Mouse (Mus musculus): ENCODE results near the gene Spty2d1. TPM values are rescaled to one million over a fixed set of nuclear protein-coding genes. Genes with fewer than 3 reads are reported as not detected.

The Spty2d1 gene
- total RNA-seq, 2 experiments from 2014 or later: 13.8 to 13.9 TPM

GRCm38 (mm10) chr7:47024454-47024853 lies 16.2 kb upstream of the Spty2d1 start:
- no peak for DNase-seq (ENCODE audit: low spot score in 2 of 2)

GRCm38 (mm10) chr7:47023530-47023929 lies 15.3 kb upstream of the Spty2d1 start:
- DNase-seq (ENCODE audit: low spot score in 2 of 2): peak; percentile 81 to 87
- intact Hi-C loops (cut with DNase I): loop anchor here (1.0 kb wide), 4 partner anchors 27 to 127 kb away; partner anchors contain the start of gene Tmem86a

More at GRCm38 (mm10) chr7:47024454-47024853, 16.2 kb upstream of the Spty2d1 start:
- intact Hi-C loops (cut with DNase I): no loop called here

GRCm38 (mm10) chr7:47022482-47022881 lies 14.3 kb upstream of the Spty2d1 start:
- DNase-seq (ENCODE audit: low spot score in 2 of 2): no peak
- intact Hi-C loops (cut with DNase I): no loop called here

- no peak for DNase-seq (ENCODE audit: low spot score in 2 of 2)
- intact Hi-C loops (cut with DNase I): no loop called here
Measured at GRCm38 (mm10) chr7:47020956-47021355, 12.7 kb upstream of the Spty2d1 start.

GRCm38 (mm10) chr7:47019641-47020040 lies 11.4 kb upstream of the Spty2d1 start:
- peak; percentile 51 to 86 for DNase-seq (ENCODE audit: low spot score in 2 of 2)
- intact Hi-C loops (cut with DNase I): no loop called here

- intact Hi-C loops (cut with DNase I): no loop called here
- DNase-seq (ENCODE audit: low spot score in 2 of 2): no peak
Measured at GRCm38 (mm10) chr7:47017146-47017545, 8.9 kb upstream of the Spty2d1 start.

DNA sequence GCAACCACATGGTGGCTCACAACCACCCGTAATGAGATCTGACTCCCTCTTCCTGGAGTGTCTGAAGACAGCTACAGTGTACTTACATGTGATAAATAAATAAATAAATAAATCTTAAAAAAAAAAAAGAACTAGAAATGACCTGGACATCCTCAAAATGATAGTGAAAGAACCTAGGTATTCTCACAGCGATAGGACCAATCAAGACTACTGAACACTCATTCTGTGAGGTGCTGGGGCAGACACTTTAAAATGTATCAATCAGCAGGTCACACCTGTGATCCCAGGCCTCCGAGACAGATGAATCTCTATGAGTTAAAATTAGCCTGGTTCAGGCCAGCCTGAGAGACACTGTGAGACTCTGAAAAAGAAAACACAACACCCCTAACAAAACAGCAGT lies 8.4 kb upstream of the Spty2d1 start:
- no peak for DNase-seq (ENCODE audit: low spot score in 2 of 2)
- intact Hi-C loops (cut with DNase I): no loop called here

DNA sequence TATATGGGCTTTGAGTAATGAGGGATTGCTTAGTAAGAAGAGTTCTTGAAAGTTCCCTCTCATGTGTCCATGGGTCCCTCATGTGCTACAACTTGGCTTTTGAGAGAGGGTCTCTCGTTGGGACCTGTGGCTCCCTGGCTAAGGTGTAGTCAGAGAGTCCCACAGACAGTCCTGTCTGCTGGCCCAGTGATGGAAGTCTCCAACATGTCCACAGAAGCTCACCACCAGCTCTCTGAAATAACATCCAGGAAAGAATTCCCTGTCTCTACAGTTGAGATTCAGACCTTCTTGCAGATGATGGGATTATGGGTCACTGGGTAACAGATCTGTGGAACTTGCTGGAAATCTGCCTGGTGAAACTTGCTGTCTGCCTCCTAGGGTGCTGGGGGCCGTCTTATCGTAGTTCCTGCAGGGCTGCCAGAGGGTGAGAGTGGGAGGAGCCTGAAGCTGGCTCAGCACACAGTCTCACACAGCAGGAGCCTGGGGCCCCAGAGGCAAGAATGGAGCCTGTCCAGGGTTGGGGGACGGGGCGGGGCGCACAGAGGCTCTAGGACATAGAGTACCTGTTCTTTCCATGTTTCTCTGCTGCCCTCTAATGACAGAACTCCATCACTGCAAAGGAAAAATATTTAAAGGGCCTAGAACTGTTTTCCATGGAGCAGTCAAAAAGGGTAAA lies 7.3 kb upstream of the Spty2d1 start:
- peak; percentile 60 to 81 for DNase-seq (ENCODE audit: low spot score in 2 of 2)
- intact Hi-C loops (cut with DNase I): loop anchor here (1.0 kb wide), 1 partner anchor 52 kb away; no protein-coding TSS in a partner anchor

- intact Hi-C loops (cut with DNase I): loop anchor here (1.0 kb wide), 1 partner anchor 51 kb away; no protein-coding TSS in a partner anchor
- DNase-seq (ENCODE audit: low spot score in 2 of 2): no peak
Measured at GRCm38 (mm10) chr7:47014564-47015389, 6.6 kb upstream of the Spty2d1 start.

DNA sequence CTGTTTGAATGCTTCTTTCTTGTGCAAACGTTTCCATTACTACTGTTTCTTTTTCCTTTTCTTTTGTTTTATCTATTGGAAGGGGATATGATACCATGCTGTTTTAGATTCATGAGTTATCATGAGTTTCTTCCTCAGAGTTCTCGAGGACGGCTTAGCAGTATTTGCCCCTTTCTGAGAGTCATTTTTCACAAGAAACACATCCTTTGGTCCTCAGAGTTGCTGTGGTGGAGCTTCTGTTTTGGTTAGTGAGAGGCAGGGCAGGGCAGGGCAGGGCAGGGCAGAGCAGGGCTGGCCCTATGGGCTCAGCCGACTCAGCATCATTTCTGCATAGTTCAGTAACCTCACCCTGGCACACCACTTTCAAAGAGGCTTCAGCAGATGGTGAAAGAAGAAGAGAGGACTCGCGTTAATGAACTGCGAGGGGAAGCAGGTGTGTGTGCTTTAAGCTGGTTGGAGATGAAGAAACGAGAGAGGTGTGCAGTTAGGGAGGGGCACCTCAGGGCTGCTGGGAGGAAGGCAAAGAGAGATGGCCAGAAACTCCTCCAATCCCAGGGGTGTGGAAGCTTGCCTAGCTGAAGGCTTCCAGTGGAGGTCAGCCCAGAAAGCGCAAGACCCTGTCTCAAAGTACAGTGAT lies 5.0 kb upstream of the Spty2d1 start:
- DNase-seq (ENCODE audit: low spot score in 2 of 2): no peak
- intact Hi-C loops (cut with DNase I): no loop called here

GRCm38 (mm10) chr7:47007818-47008167 lies 418 bp downstream of the Spty2d1 start:
- DNase-seq (ENCODE audit: low spot score in 2 of 2): no peak
- intact Hi-C loops (cut with DNase I): loop anchor here (2.0 to 5.0 kb wide), 2 partner anchors 49 to 210 kb away; partner anchors contain the start of genes Gtf2h1, Hps5 and Uevld

GRCm38 (mm10) chr7:47007109-47007780 lies 966 bp downstream of the Spty2d1 start:
- intact Hi-C loops (cut with DNase I): loop anchor here (5.0 kb wide), 1 partner anchor 210 kb away; the partner anchor contains the start of genes Gtf2h1 and Hps5

GRCm38 (mm10) chr7:47003411-47004115 lies 4.6 kb downstream of the Spty2d1 start:
- intact Hi-C loops (cut with DNase I): no loop called here
- no peak for DNase-seq (ENCODE audit: low spot score in 2 of 2)

More at GRCm38 (mm10) chr7:47007109-47007780, 966 bp downstream of the Spty2d1 start:
- no peak for DNase-seq (ENCODE audit: low spot score in 2 of 2)

- intact Hi-C loops (cut with DNase I): no loop called here
- no peak for DNase-seq (ENCODE audit: low spot score in 2 of 2)
Measured at GRCm38 (mm10) chr7:47001900-47002275, 6.3 kb downstream of the Spty2d1 start.

GRCm38 (mm10) chr7:47001125-47001899 lies 6.9 kb downstream of the Spty2d1 start:
- no peak for DNase-seq (ENCODE audit: low spot score in 2 of 2)
- intact Hi-C loops (cut with DNase I): no loop called here

GRCm38 (mm10) chr7:47000644-47000983 lies 7.6 kb downstream of the Spty2d1 start:
- DNase-seq (ENCODE audit: low spot score in 2 of 2): no peak
- intact Hi-C loops (cut with DNase I): no loop called here

DNA sequence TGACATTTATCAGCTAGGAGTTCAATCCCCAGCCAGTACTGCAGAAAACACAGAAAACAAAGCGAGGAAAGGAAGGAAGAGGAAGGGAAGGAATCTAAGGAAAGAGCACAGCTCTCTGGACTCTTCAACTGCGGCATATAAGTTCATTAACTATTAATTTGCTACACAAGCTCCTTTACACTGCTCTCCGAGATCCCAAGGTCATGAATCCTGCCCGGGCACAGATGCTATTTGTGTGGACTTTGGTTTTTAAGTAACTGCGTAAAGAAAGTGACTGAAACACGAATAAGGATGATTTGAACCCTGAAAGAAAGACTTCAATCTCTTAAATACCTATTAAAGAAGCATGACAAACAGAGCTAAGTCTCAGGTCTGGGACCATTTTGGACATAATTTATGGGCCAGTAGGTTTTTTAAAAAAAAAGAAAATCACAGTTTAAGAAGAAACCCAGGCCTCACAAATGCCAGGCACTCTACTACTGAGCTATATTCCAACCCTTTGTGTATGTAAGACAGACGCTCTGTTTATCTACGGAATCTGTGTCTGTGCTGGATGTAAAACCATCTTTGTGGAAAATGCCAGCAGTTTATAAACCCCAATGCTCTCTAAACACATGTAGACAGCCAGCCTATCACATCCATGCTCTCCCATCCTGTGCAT lies 8.1 kb downstream of the Spty2d1 start:
- intact Hi-C loops (cut with DNase I): no loop called here
- DNase-seq (ENCODE audit: low spot score in 2 of 2): no peak

- intact Hi-C loops (cut with DNase I): no loop called here
- DNase-seq (ENCODE audit: low spot score in 2 of 2): no peak
Measured at GRCm38 (mm10) chr7:46998942-46999341, 9.3 kb downstream of the Spty2d1 start.
